Mouse (Mus musculus) neutrophil, adult 65 days (primary cell): ENCODE data around the gene Pcsk4. TPM values are rescaled to one million over a fixed set of nuclear protein-coding genes. Genes with fewer than 3 reads are reported as not detected.

Experiments
- total RNA-seq: library from RNA; stranded (reverse); gene quantifications from 2 replicates; pipeline ENCODE4 v1.2.4, GENCODE M21; 2023

Gene Pcsk4
- not detected in 2 replicates for total RNA-seq

GRCm38 (mm10) chr10:80329273-80330081 is at the start of gene Pcsk4, which contains the start of gene Reep6:
Gene Pcsk4 (minus strand): TSS chr10:80329498.
Gene Reep6 (plus strand): TSS chr10:80329953.

GRCm38 (mm10) chr10:80356001-80356682 is 26.8 kb upstream of the Pcsk4 start, which contains the start of gene Plk5:
Gene Plk5 (plus strand): TSS chr10:80356459.

DNA sequence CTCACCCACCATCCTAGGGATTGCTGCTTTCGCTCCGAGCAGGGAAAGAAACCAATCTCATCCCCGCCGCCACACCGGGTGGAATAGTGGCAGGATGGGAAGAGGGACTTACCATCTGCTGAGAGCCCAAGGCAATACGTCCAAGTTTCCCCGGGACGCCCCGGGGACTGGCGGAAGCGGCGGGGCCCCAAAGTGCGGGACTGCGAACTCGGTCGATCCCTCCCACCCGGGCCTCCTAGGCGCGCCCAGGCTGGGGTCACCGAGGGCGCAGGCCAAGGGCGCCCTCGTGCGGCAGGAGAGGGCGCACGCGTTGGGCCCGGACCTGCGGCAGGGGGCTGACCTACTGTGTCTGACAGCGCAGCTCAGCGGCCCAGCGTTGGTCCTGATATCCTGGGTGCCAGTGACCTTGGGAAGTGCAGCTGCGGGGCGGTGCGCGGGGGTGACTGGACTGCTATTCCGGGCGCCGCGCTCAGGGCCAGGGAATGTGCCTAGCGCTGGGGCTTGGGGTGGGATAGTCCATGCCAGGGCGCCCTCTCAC is 19.0 kb upstream of the Pcsk4 start, which contains the start of gene Adamtsl5:
Adamtsl5 (minus strand) TSS at position 169 of the 538 bp plus-strand sequence.

DNA sequence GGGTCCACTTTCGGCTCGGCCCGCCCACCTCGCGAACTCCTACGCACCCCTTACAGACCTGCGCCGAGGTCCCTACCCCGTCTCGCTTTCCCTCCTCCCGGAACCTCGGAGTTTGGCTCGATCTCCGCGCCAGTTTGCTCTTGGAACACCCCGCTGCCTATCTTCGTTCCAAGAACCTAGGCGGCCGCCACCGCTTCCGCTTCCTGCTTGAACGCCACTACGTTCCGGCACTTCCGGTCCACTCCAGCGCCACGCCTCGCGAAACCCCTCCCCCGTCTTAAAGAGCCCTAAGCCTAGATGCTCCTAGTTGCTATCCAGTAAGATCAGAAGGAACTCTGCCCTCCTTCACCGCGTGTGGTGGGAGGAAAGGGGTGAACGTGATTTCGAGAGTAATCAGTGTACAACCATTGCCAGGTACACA is 8.9 kb downstream of the Pcsk4 start, which contains the start of gene 2310011J03Rik:
2310011J03Rik (minus strand) TSS at position 198 of the 421 bp plus-strand sequence.

GRCm38 (mm10) chr10:80295618-80296425 is 33.5 kb downstream of the Pcsk4 start, which contains the start of gene Apc2:
Gene Apc2 (plus strand): TSS chr10:80295977.

GRCm38 (mm10) chr10:80292251-80293146 is 36.8 kb downstream of the Pcsk4 start, which contains the start of gene Rps15:
Gene Rps15 (plus strand): TSS chr10:80292453.

Other genes starting within 250 kb of the Pcsk4 start
- gene Sbno2, start 223.9 kb downstream of the Pcsk4 start, total RNA-seq: 164 and 210 TPM in 2 replicates
- 193 and 249 TPM in 2 replicates for gene Stk11, start 213.7 kb downstream of the Pcsk4 start, total RNA-seq
- gene Atp5d, start 190.9 kb downstream of the Pcsk4 start, total RNA-seq: 81.5 and 92.7 TPM in 2 replicates
- gene Cbarp, start 188.7 kb downstream of the Pcsk4 start, total RNA-seq: 0.61 and 1.3 TPM in 2 replicates
- gene Midn, start 181.2 kb downstream of the Pcsk4 start, total RNA-seq: 220 and 226 TPM in 2 replicates
- gene Cirbp, start 163.5 kb downstream of the Pcsk4 start, total RNA-seq: 41.2 and 65.3 TPM in 2 replicates
- 1.8 and 2.7 TPM in 2 replicates for gene 1600002K03Rik, start 156.6 kb downstream of the Pcsk4 start, total RNA-seq
- not detected in 2 replicates for gene Efna2, start 150.0 kb downstream of the Pcsk4 start, total RNA-seq
- 20.6 and 22.3 TPM in 2 replicates for gene Mum1, start 103.1 kb downstream of the Pcsk4 start, total RNA-seq
- 44.9 and 49.8 TPM in 2 replicates for gene Ndufs7, start 80.4 kb downstream of the Pcsk4 start, total RNA-seq
- 4.0 and 4.8 TPM in 2 replicates for gene Gamt, start 68.5 kb downstream of the Pcsk4 start, total RNA-seq
- gene Dazap1, start 68.0 kb downstream of the Pcsk4 start, total RNA-seq: 71.8 and 72.5 TPM in 2 replicates
- gene Rps15, start 37.0 kb downstream of the Pcsk4 start, total RNA-seq: 539 and 578 TPM in 2 replicates
- gene Apc2, start 33.5 kb downstream of the Pcsk4 start, total RNA-seq: not detected in 2 replicates
- gene 2310011J03Rik, start 9.0 kb downstream of the Pcsk4 start, total RNA-seq: 29.5 and 40.3 TPM in 2 replicates
- 0.44 and 0.54 TPM in 2 replicates for gene Reep6, start 455 bp upstream of the Pcsk4 start, total RNA-seq
- not detected in 2 replicates for gene Adamtsl5, start 18.9 kb upstream of the Pcsk4 start, total RNA-seq
- gene Plk5, start 27.0 kb upstream of the Pcsk4 start, total RNA-seq: not detected in 2 replicates
- gene Mex3d, start 58.2 kb upstream of the Pcsk4 start, total RNA-seq: 1.9 and 2.6 TPM in 2 replicates
- 30.1 and 33.3 TPM in 2 replicates for gene Mbd3, start 70.1 kb upstream of the Pcsk4 start, total RNA-seq
- gene Uqcr11, start 77.3 kb upstream of the Pcsk4 start, total RNA-seq: 68.5 and 72.8 TPM in 2 replicates
- gene Tcf3, start 104.1 kb upstream of the Pcsk4 start, total RNA-seq: 40.0 and 42.1 TPM in 2 replicates
- gene Onecut3, start 165.3 kb upstream of the Pcsk4 start, total RNA-seq: not detected in 2 replicates
- not detected in 2 replicates for gene Atp8b3, start 209.6 kb upstream of the Pcsk4 start, total RNA-seq
- gene Rexo1, start 232.1 kb upstream of the Pcsk4 start, total RNA-seq: 87.8 and 112 TPM in 2 replicates
- gene Klf16, start 247.8 kb upstream of the Pcsk4 start, total RNA-seq: 5.7 and 7.0 TPM in 2 replicates